Mouse (Mus musculus): ENCODE measurements at regions not wholly inside any gene's neighbourhood (a gene's known extent, or its start where the extent isn't known, plus 50 kb on each side); places are given as distances from the start of the nearest gene placed in this dataset.

GRCm38 (mm10) chr10:19194646-19195045 is 161.7 kb upstream of the Olig3 start:
- Histone ChIP-seq H3K27me3 (replicated peaks; ENCODE audit: control insufficient read depth, insufficient read depth, low read length) (no peaks in the 10 kb centered on the region), H3K27ac (ENCODE audit: low read length) (no peak overlapping the region), H3K4me1 (replicated peaks; ENCODE audit: control insufficient read depth, insufficient read depth, low read length) (no peaks in the 10 kb centered on the region), H3K36me3 (ENCODE audit: control insufficient read depth, insufficient read depth) (no peaks in the 10 kb centered on the region), H3K4me2 (ENCODE audit: low read length) (no peak overlapping the region), H3K9ac (replicated peaks; ENCODE audit: low read depth, low read length) (no peak overlapping the region), H3K4me3 (replicated peaks; ENCODE audit: low read length) (no peak overlapping the region), H3K9me3 (ENCODE audit: control insufficient read depth, low read length) (no peaks in the 10 kb centered on the region)
- no peak for ATAC-seq
- 97% methylated on average over 3 of the region's 3 CpGs for WGBS

DNA sequence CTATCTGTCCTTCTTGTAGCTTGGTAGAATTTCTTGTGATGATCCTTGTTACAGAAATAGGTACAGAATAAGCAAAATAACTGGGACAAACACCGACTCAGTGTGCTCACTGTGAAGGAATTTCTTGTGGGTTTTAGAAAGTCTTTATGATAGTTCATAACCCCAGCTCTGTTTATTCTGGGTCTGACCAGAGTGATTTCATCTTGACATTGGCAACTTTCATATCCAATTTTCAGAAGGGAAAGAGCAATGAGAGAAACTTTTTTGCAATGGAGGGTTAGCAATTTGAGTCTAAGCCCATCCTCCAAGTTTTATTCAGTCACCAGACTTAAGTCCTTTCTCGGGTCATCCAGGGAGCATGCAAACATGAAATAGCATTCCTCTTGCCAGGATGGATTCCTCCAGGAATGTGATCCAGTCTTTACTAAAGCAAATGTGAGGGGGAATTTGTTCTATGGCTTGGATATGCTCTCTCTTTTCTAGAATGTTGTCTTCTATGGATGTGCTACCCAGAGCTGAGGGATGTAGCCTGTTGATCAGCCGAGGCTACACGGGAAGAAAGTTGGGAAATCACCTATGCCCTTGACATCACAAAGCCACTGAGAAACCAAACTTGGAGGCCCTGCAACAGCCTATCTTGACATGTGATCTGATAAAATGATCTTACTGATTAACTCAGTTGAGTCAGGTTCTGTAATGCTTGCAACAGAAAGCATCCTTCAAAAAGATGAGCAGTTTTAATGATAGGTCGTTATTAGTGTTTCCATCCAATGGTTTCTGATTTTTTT is 163.2 kb upstream of the Olig3 start:
- Histone ChIP-seq H3K36me3 (ENCODE audit: control insufficient read depth, insufficient read depth) (no peaks in the 10 kb centered on the region), H3K27me3 (replicated peaks; ENCODE audit: control insufficient read depth, insufficient read depth, low read length) (no peaks in the 10 kb centered on the region), H3K4me2 (ENCODE audit: low read length) (no peak overlapping the region), H3K27ac (ENCODE audit: low read length) (no peak overlapping the region), H3K4me3 (replicated peaks; ENCODE audit: low read length) (no peak overlapping the region), H3K4me1 (replicated peaks; ENCODE audit: control insufficient read depth, insufficient read depth, low read length) (no peaks in the 10 kb centered on the region), H3K9ac (replicated peaks; ENCODE audit: low read depth, low read length) (no peak overlapping the region), H3K9me3 (ENCODE audit: control insufficient read depth, low read length) (no peaks in the 10 kb centered on the region)
- no peak for ATAC-seq
- WGBS, result 93% methylated on average over 5 of the region's 5 CpGs

- no peak overlapping the region for H3K9ac ChIP-seq (replicated peaks; ENCODE audit: low read depth, low read length)
- no peak overlapping the region for H3K27ac ChIP-seq (ENCODE audit: low read length)
- H3K9me3 ChIP-seq (ENCODE audit: control insufficient read depth, low read length), result no peaks in the 10 kb centered on the region
- no peaks in the 10 kb centered on the region for H3K36me3 ChIP-seq (ENCODE audit: control insufficient read depth, insufficient read depth)
- no peaks in the 10 kb centered on the region for H3K4me1 ChIP-seq (replicated peaks; ENCODE audit: control insufficient read depth, insufficient read depth, low read length)
- H3K4me3 ChIP-seq (replicated peaks; ENCODE audit: low read length), result no peak overlapping the region
- peaks cover 5% of the 10 kb centered on the region; the same call in 1 of the 2 replicates for H3K27me3 ChIP-seq (replicated peaks; ENCODE audit: control insufficient read depth, insufficient read depth, low read length)
- 27% methylated on average over 1 of the region's 1 CpGs for WGBS
- H3K4me2 ChIP-seq (ENCODE audit: low read length), result no peak overlapping the region
- ATAC-seq, result no peak
These were observed 164.1 kb upstream of the Olig3 start for GRCm38 (mm10) chr10:19192221-19192620.

GRCm38 (mm10) chr10:19188082-19188742 is 168.1 kb upstream of the Olig3 start:
- peak overlapping the region; percentile 19 for H3K4me3 ChIP-seq (replicated peaks; ENCODE audit: low read length)
- peak; percentile 59 for ATAC-seq
- no peaks in the 10 kb centered on the region for H3K4me1 ChIP-seq (replicated peaks; ENCODE audit: control insufficient read depth, insufficient read depth, low read length)
- no peaks in the 10 kb centered on the region for H3K36me3 ChIP-seq (ENCODE audit: control insufficient read depth, insufficient read depth)
- H3K9ac ChIP-seq (replicated peaks; ENCODE audit: low read depth, low read length), result peak overlapping the region; percentile 41
- H3K27me3 ChIP-seq (replicated peaks; ENCODE audit: control insufficient read depth, insufficient read depth, low read length), result peaks cover 5% of the 10 kb centered on the region; the same call in 1 of the 2 replicates
- H3K9me3 ChIP-seq (ENCODE audit: control insufficient read depth, low read length), result no peaks in the 10 kb centered on the region
- 19% methylated on average over 13 of the region's 13 CpGs for WGBS
- peak overlapping the region; percentile 36 for H3K4me2 ChIP-seq (ENCODE audit: low read length)
- H3K27ac ChIP-seq (ENCODE audit: low read length), result no peak overlapping the region

DNA sequence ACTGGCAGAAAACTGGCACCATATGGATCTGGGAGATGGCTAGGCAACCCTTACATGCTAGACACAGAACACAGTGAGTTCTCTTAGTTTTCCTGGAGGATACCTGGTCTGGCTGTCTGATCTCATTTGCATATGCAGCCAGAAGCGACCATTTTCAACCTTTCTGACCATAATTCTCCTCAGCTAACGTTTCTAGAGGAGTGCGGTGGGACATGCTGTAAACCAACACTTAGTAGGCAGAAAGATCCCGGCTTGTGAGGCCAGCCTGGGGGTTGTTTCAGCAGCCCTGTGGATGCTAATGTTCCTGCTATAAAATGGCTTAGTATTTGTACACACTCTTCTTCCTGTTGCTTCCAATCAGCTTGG is 168.6 kb upstream of the Olig3 start:
- Histone ChIP-seq H3K36me3 (ENCODE audit: control insufficient read depth, insufficient read depth) (no peaks in the 10 kb centered on the region), H3K4me2 (ENCODE audit: low read length) (peak overlapping the region; percentile 36; the same call in 1 of the 2 replicates), H3K4me1 (replicated peaks; ENCODE audit: control insufficient read depth, insufficient read depth, low read length) (no peaks in the 10 kb centered on the region), H3K9me3 (ENCODE audit: control insufficient read depth, low read length) (no peaks in the 10 kb centered on the region), H3K27me3 (replicated peaks; ENCODE audit: control insufficient read depth, insufficient read depth, low read length) (peaks cover 5% of the 10 kb centered on the region; the same call in 1 of the 2 replicates), H3K4me3 (replicated peaks; ENCODE audit: low read length) (no peak overlapping the region), H3K27ac (ENCODE audit: low read length) (no peak overlapping the region), H3K9ac (replicated peaks; ENCODE audit: low read depth, low read length) (peak overlapping the region; percentile 41)
- ATAC-seq, result no peak
- 61% methylated on average over 4 of the region's 4 CpGs for WGBS

GRCm38 (mm10) chr10:19187084-19187615 is 169.2 kb upstream of the Olig3 start:
- H3K9me3 ChIP-seq (ENCODE audit: control insufficient read depth, low read length), result no peaks in the 10 kb centered on the region
- no peaks in the 10 kb centered on the region for H3K4me1 ChIP-seq (replicated peaks; ENCODE audit: control insufficient read depth, insufficient read depth, low read length)
- WGBS, result 96% methylated on average over 2 of the region's 2 CpGs
- H3K36me3 ChIP-seq (ENCODE audit: control insufficient read depth, insufficient read depth), result no peaks in the 10 kb centered on the region
- no peak overlapping the region for H3K4me3 ChIP-seq (replicated peaks; ENCODE audit: low read length)
- H3K4me2 ChIP-seq (ENCODE audit: low read length), result no peak overlapping the region
- H3K27ac ChIP-seq (ENCODE audit: low read length), result no peak overlapping the region
- H3K27me3 ChIP-seq (replicated peaks; ENCODE audit: control insufficient read depth, insufficient read depth, low read length), result peaks cover 5% of the 10 kb centered on the region; the same call in 1 of the 2 replicates
- H3K9ac ChIP-seq (replicated peaks; ENCODE audit: low read depth, low read length), result no peak overlapping the region
- no peak for ATAC-seq

- peak overlapping the region; percentile 60 for H3K4me2 ChIP-seq (ENCODE audit: low read length)
- H3K36me3 ChIP-seq (ENCODE audit: control insufficient read depth, insufficient read depth), result no peaks in the 10 kb centered on the region
- H3K4me3 ChIP-seq (replicated peaks; ENCODE audit: low read length), result peak overlapping the region; percentile 34
- peaks cover 5% of the 10 kb centered on the region; the same call in 1 of the 2 replicates for H3K27me3 ChIP-seq (replicated peaks; ENCODE audit: control insufficient read depth, insufficient read depth, low read length)
- no peaks in the 10 kb centered on the region for H3K4me1 ChIP-seq (replicated peaks; ENCODE audit: control insufficient read depth, insufficient read depth, low read length)
- no peak overlapping the region for H3K27ac ChIP-seq (ENCODE audit: low read length)
- H3K9me3 ChIP-seq (ENCODE audit: control insufficient read depth, low read length), result no peaks in the 10 kb centered on the region
- peak; percentile 86 for ATAC-seq
- WGBS, result 14% methylated on average over 18 of the region's 18 CpGs
- 0 out of 2 replicates have a peak overlapping the region, but pooled peaks have one; percentile 18 for H3K9ac ChIP-seq (replicated peaks; ENCODE audit: low read depth, low read length)
These were observed 170.3 kb upstream of the Olig3 start for GRCm38 (mm10) chr10:19185790-19186581.

DNA sequence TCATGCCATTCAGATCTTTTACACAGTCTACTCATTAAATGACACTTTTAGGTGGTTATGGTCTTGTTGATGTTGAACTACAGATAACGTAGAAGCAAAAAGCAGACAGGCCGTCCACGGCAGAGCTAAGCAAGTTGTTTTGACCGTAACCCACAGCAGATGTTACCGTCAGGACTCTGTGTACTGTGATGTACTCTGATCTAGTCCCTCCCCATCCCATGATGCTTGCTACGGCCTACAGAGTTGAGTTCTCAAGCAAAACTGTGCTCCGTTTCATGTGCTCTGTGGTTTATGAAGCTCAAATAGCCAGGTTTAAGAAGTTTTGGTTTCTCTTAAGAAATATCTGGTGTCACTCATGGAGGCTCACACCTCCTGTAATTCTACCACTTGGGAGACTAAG is 169.4 kb upstream of the Tnfaip3 start:
- Histone ChIP-seq H3K4me3 (replicated peaks; ENCODE audit: low read length) (no peak overlapping the region), H3K27ac (ENCODE audit: low read length) (no peak overlapping the region), H3K9me3 (ENCODE audit: control insufficient read depth, low read length) (no peaks in the 10 kb centered on the region), H3K36me3 (ENCODE audit: control insufficient read depth, insufficient read depth) (no peaks in the 10 kb centered on the region), H3K27me3 (replicated peaks; ENCODE audit: control insufficient read depth, insufficient read depth, low read length) (peaks cover 5% of the 10 kb centered on the region; the same call in 1 of the 2 replicates), H3K4me1 (replicated peaks; ENCODE audit: control insufficient read depth, insufficient read depth, low read length) (no peaks in the 10 kb centered on the region), H3K9ac (replicated peaks; ENCODE audit: low read depth, low read length) (no peak overlapping the region), H3K4me2 (ENCODE audit: low read length) (no peak overlapping the region)
- no peak for ATAC-seq
- 95% methylated on average over 7 of the region's 7 CpGs for WGBS

- no peaks in the 10 kb centered on the region for H3K4me1 ChIP-seq (replicated peaks; ENCODE audit: control insufficient read depth, insufficient read depth, low read length)
- no peak for ATAC-seq
- H3K4me2 ChIP-seq (ENCODE audit: low read length), result no peak overlapping the region
- H3K9me3 ChIP-seq (ENCODE audit: control insufficient read depth, low read length), result 0 out of 2 replicates have a peak, but pooled peaks cover 3% of the 10 kb centered on the region
- no peak overlapping the region for H3K9ac ChIP-seq (replicated peaks; ENCODE audit: low read depth, low read length)
- H3K27me3 ChIP-seq (replicated peaks; ENCODE audit: control insufficient read depth, insufficient read depth, low read length), result no peaks in the 10 kb centered on the region
- no peak overlapping the region for H3K27ac ChIP-seq (ENCODE audit: low read length)
- 87% methylated on average over 5 of the region's 5 CpGs for WGBS
- no peaks in the 10 kb centered on the region for H3K36me3 ChIP-seq (ENCODE audit: control insufficient read depth, insufficient read depth)
- H3K4me3 ChIP-seq (replicated peaks; ENCODE audit: low read length), result no peak overlapping the region
These were observed 162.4 kb upstream of the Tnfaip3 start for GRCm38 (mm10) chr10:19177895-19178294.
